Mouse (Mus musculus): ENCODE measurements around the gene Scd4. TPM values are rescaled to one million over a fixed set of nuclear protein-coding genes. Genes with fewer than 3 reads are reported as not detected.
"Not testable (repeated sequence)": the region's sequence is repeated elsewhere in the genome, so short reads cannot be mapped to it uniquely, and the experiment has no call there.

The Scd4 gene
- polyA plus RNA-seq, 1 experiment from 2014 or later: 0.09 TPM

DNA sequence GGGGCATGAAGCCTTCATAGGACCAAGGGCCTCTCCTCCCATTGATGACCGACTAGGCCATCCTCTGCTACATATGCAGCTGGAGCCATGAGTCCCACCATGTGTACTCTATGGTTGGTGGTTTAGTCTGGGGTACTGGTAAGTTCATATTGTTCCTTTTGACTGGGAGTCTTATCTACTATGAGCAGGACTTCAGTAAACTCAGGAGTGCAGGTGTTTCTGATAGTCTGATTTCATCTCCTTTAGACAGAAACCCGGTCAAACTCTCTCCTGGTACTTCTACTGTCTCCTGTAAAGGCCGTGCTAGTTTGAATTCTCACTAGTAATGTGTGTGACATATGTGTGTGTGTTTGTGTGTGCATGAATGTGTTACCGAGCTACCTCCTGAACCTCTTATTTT, 32.8 kb downstream of the Scd4 start:
- Histone ChIP-seq H3K27me3 (no peaks in the 10 kb centered on the region), H3K9ac (no peak overlapping the region), H3K4me1 (no peaks in the 10 kb centered on the region), H3K27ac (no peak overlapping the region), H3K36me3 (no peaks in the 10 kb centered on the region), H3K9me3 (0 out of 2 replicates have a peak, but pooled peaks cover 3% of the 10 kb centered on the region), H3K4me2 (replicated peaks) (no peak overlapping the region), H3K4me3 (no peak overlapping the region)
- no peak for ATAC-seq (ENCODE audit: insufficient number of reproducible peaks, insufficient read depth, low FRiP score, low TSS enrichment)
- WGBS: 91% methylated on average over 4 of the region's 4 CpGs

DNA sequence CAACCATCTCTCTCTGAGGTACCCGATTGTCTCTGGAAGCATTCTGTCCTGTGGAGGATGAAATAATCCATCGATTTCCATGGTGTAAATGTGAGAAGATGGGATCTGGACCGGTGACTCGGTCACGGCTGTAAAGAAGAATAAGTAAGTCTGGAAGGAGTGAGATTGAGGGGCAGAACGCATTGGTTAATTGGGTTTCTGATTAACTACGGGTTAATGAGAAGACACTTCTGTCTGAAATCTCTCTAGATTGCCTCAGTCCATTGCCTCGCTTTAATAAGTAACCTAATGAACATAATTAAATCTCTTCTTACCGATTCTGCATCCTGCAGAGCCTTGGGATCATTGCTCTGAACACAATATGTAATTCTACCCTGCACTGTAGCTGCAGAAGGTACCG, 34.2 kb downstream of the Scd4 start:
- H3K27ac ChIP-seq; ATAC-seq (ENCODE audit: insufficient number of reproducible peaks, insufficient read depth, low FRiP score, low TSS enrichment); H3K36me3 ChIP-seq; H3K4me1 ChIP-seq; H3K9ac ChIP-seq; H3K9me3 ChIP-seq; H3K27me3 ChIP-seq; H3K4me2 ChIP-seq (replicated peaks); H3K4me3 ChIP-seq: not testable (repeated sequence)
- WGBS: 80% methylated on average over 10 of the region's 10 CpGs

- Histone ChIP-seq H3K27me3 (no peaks in the 10 kb centered on the region), H3K27ac (no peak overlapping the region), H3K9me3 (no peaks in the 10 kb centered on the region), H3K9ac (no peak overlapping the region), H3K4me1 (no peaks in the 10 kb centered on the region), H3K4me3 (no peak overlapping the region), H3K4me2 (replicated peaks) (no peak overlapping the region), H3K36me3 (no peaks in the 10 kb centered on the region)
- ATAC-seq (ENCODE audit: insufficient number of reproducible peaks, insufficient read depth, low FRiP score, low TSS enrichment): no peak
- WGBS: 52% methylated on average over 8 of the region's 8 CpGs
These were observed 36.5 kb downstream of the Scd4 start for GRCm38 (mm10) chr19:44369371-44369770.

DNA sequence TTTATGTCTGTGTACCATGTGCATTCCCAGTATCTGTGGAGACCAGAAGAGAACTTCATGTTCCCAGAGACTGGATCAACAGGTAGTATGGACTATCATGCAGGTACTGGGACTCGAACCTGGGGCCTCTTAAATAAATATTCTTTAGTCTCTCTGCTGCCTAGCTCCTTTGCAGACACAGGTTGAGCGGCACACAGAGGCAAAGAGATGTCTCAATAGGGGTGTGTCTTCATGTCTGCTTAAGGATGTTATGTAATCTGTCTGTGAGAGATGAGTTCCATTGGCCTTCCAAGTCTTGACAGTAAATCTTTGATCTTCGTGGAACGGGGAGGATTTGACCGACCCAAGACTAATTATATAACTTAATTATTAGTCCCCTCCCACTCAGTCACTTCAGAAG, 37.3 kb downstream of the Scd4 start:
- Histone ChIP-seq H3K4me2 (replicated peaks) (no peak overlapping the region), H3K4me1 (no peaks in the 10 kb centered on the region), H3K27me3 (no peaks in the 10 kb centered on the region), H3K4me3 (no peak overlapping the region), H3K27ac (no peak overlapping the region), H3K36me3 (no peaks in the 10 kb centered on the region), H3K9me3 (no peaks in the 10 kb centered on the region), H3K9ac (no peak overlapping the region)
- no peak for ATAC-seq (ENCODE audit: insufficient number of reproducible peaks, insufficient read depth, low FRiP score, low TSS enrichment)
- WGBS: 70% methylated on average over 5 of the region's 5 CpGs

DNA sequence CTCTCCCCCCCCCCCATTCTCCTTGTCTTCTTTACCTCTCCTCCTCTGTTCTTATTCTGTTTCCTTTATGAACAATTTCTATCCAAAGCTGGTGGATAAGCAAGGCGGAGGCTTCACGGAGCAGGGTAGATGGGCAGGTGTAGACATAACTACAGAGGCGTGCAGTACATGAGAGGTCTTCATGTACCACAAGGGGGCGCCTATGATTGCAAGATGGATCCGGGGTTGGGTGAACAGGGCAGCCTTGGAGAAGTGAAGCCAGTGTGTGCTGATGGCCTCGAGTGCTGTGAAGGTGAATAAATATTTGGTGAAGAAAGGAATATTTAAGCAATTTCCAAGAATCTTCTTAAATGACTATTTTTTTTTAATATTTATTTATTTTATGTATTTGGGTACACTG, 40.1 kb downstream of the Scd4 start:
- Histone ChIP-seq H3K4me2 (replicated peaks) (no peak overlapping the region), H3K9ac (no peak overlapping the region), H3K27ac (no peak overlapping the region), H3K27me3 (no peaks in the 10 kb centered on the region), H3K4me1 (peaks cover 3% of the 10 kb centered on the region; the same call in 1 of the 2 replicates), H3K36me3 (no peaks in the 10 kb centered on the region), H3K9me3 (no peaks in the 10 kb centered on the region), H3K4me3 (no peak overlapping the region)
- no peak for ATAC-seq (ENCODE audit: insufficient number of reproducible peaks, insufficient read depth, low FRiP score, low TSS enrichment)
- 20% methylated on average over 6 of the region's 6 CpGs for WGBS

DNA sequence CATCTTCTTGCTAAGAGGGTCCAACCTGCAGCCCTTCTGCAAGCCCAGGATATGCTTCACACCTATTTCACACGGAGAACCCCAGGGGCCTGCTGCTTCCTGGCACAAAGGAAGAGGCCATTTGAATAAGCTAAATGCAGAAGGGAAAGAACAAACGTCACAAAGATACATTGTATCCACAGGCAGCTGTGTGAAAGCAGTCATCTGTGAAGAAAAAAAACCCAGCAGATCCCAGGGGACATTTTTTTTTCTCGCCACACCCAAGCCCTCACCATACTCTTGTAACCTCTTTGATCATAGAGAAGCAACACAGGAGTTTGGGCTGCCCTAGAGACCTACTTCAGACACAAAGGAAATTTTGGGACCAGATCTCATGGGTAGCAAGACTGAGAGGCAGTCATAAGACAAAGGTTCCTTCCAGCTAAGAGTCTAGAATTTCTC, 43.6 kb downstream of the Scd4 start:
- Histone ChIP-seq H3K9ac (no peak overlapping the region), H3K9me3 (no peaks in the 10 kb centered on the region), H3K4me1 (peaks cover 5% of the 10 kb centered on the region; the same call in 1 of the 2 replicates), H3K4me3 (no peak overlapping the region), H3K27ac (no peak overlapping the region), H3K27me3 (no peaks in the 10 kb centered on the region), H3K4me2 (replicated peaks) (no peak overlapping the region), H3K36me3 (no peaks in the 10 kb centered on the region)
- no peak for ATAC-seq (ENCODE audit: insufficient number of reproducible peaks, insufficient read depth, low FRiP score, low TSS enrichment)
- 26% methylated on average over 3 of the region's 3 CpGs for WGBS

DNA sequence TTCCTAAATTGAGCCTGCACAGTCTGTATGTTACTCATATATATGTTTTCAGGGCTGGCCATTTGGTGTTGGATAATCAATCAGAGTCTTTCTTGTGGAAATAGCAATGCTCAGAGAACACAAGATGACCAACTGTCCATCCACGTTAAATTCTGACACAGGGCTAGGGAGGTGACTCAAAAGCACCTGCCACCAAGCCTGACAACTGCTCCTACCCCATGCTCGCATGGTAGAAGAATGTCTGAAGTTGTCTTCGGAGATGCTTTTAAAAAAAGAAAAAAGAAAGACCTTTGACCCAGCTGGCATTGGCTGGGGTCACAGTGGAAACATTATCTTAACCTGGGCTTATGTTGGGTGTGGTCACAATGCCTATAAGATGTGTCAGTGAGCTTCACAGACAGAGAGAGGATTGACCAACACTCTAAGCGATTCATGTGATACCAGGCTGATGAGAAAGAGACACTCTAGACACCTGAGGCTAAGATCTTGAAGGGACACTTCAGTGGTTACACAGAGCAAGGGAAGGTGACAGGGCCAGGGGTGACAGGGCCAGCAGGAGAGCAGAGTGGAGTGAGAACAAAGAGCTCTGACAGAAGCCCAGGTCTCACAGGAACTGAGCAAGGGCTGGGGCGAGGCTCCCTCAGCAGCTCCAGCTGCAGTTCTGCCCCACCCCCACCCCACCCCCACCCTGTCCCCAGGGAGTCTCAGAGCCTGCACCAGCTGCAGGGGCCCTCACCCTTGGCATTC, 44.9 kb downstream of the Scd4 start:
- 37% methylated on average over 5 of the region's 5 CpGs for WGBS
- no peaks in the 10 kb centered on the region for H3K9me3 ChIP-seq
- no peaks in the 10 kb centered on the region for H3K36me3 ChIP-seq
- H3K4me1 ChIP-seq: peaks cover 5% of the 10 kb centered on the region; the same call in 1 of the 2 replicates
- H3K27me3 ChIP-seq: no peaks in the 10 kb centered on the region
- H3K27ac ChIP-seq: no peak overlapping the region
- H3K4me2 ChIP-seq (replicated peaks): no peak overlapping the region
- H3K9ac ChIP-seq: no peak overlapping the region
- ATAC-seq (ENCODE audit: insufficient number of reproducible peaks, insufficient read depth, low FRiP score, low TSS enrichment): no peak
- H3K4me3 ChIP-seq: no peak overlapping the region

GRCm38 (mm10) chr19:44379090-44379489, 46.2 kb downstream of the Scd4 start:
- H3K9ac ChIP-seq: no peak overlapping the region
- no peak for ATAC-seq (ENCODE audit: insufficient number of reproducible peaks, insufficient read depth, low FRiP score, low TSS enrichment)

DNA sequence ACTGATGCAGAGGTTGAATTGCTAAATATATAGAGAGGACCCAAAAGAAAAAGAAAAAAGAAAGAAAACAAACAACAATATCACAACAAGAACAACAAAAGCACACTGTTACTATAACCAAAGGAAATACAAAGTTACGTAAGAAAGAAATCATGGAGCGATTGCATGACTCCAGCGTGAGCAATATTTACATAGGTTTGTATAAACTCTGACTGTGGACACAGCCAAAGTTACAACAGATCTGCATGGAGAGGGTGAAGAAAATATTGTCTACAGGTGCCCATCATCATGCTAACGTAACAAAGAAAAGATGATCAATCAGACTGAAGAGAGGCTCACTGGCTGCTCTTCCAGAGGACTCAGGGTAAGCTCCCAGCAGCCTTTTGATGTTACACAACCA, 47.2 kb downstream of the Scd4 start:
- Histone ChIP-seq H3K9me3 (no peaks in the 10 kb centered on the region), H3K36me3 (no peaks in the 10 kb centered on the region), H3K9ac (no peak overlapping the region), H3K4me1 (peaks cover 5% of the 10 kb centered on the region; the same call in 1 of the 2 replicates), H3K27ac (no peak overlapping the region), H3K4me3 (no peak overlapping the region), H3K4me2 (replicated peaks) (no peak overlapping the region), H3K27me3 (no peaks in the 10 kb centered on the region)
- WGBS: 87% methylated on average over 4 of the region's 4 CpGs
- ATAC-seq (ENCODE audit: insufficient number of reproducible peaks, insufficient read depth, low FRiP score, low TSS enrichment): no peak

More at GRCm38 (mm10) chr19:44379090-44379489, 46.2 kb downstream of the Scd4 start:
- H3K9me3 ChIP-seq: no peaks in the 10 kb centered on the region
- no peak overlapping the region for H3K4me2 ChIP-seq (replicated peaks)
- no peak overlapping the region for H3K4me3 ChIP-seq
- H3K27ac ChIP-seq: no peak overlapping the region
- no peaks in the 10 kb centered on the region for H3K36me3 ChIP-seq
- H3K27me3 ChIP-seq: no peaks in the 10 kb centered on the region
- peaks cover 5% of the 10 kb centered on the region; the same call in 1 of the 2 replicates for H3K4me1 ChIP-seq

GRCm38 (mm10) chr19:44382682-44383321, 49.9 kb downstream of the Scd4 start:
- Histone ChIP-seq H3K4me2 (replicated peaks) (no peak overlapping the region), H3K9ac (no peak overlapping the region), H3K27me3 (no peaks in the 10 kb centered on the region), H3K27ac (no peak overlapping the region), H3K36me3 (no peaks in the 10 kb centered on the region), H3K9me3 (no peaks in the 10 kb centered on the region), H3K4me1 (peaks cover 3% of the 10 kb centered on the region), H3K4me3 (no peak overlapping the region)
- ATAC-seq (ENCODE audit: insufficient number of reproducible peaks, insufficient read depth, low FRiP score, low TSS enrichment): no peak
- 89% methylated on average over 12 of the region's 12 CpGs for WGBS

DNA sequence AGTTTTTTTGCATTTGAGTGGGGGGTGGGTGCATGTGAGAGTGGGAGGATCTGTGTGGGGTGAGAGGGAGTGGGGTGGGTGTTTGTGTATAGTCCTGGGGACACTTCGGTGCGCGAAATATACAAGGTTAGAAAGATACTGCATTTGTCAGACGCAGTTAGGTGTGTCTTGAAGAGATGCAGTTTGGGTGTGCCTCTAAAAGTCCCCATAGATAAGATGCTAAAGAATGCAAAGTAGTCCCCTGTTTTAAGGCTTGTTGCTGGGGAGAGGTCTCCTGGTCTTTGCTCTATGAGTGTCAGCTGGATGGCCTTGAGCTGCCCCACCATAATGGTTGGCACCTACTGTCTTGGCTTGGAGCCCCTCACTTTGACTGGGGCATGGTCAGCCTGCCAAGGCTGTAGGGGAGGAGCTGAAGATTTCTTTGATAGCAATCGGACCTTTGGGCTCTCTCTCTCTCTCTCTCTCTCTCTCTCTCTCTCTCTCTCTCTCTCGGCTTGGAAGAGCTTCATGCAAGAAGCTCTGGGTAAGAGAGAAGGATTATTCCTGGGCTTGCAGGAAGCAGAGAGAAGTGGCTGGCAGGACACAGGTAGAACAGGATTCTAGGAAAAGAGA, 53.1 kb downstream of the Scd4 start:
- Histone ChIP-seq H3K9ac (no peak overlapping the region), H3K4me1 (peaks cover 10% of the 10 kb centered on the region), H3K27ac (no peak overlapping the region), H3K9me3 (no peaks in the 10 kb centered on the region), H3K27me3 (no peaks in the 10 kb centered on the region), H3K4me2 (replicated peaks) (no peak overlapping the region), H3K4me3 (no peak overlapping the region), H3K36me3 (no peaks in the 10 kb centered on the region)
- WGBS: 76% methylated on average over 6 of the region's 6 CpGs
- ATAC-seq (ENCODE audit: insufficient number of reproducible peaks, insufficient read depth, low FRiP score, low TSS enrichment): no peak
